Mouse (Mus musculus) MEL (cell line): Measurements from ENCODE around the gene Mrps18a. TPM values are rescaled to one million over a fixed set of nuclear protein-coding genes. Genes with fewer than 3 reads are reported as not detected.

Experiments used
- DNase-seq: peaks from one replicate; pipeline ENCODE4 v3.0.0; 2011; ENCODE audit warnings: low read depth, low spot score
- H3K27ac ChIP-seq: 2 replicates; pipeline ENCODE4 v1.5.1; 2012; ENCODE audit warnings: low read depth, mild to moderate bottlenecking, control low read depth, low read length, moderate library complexity; ENCODE audit not compliant: control insufficient read depth
- H3K27me3 ChIP-seq, 2 experiments: fragments of 150-350 bp in 1 of 2; sonication (generic) in 1 of 2; 2 replicates each; pipeline ENCODE4 v1.6.1; 2012; ENCODE audit warnings: low read length in 2 of 2, mild to moderate bottlenecking in 2 of 2, improper control_type of control experiment in 1 of 2, moderate library complexity in 1 of 2; ENCODE audit not compliant: insufficient read depth in 2 of 2, control insufficient read depth in 1 of 2
- H3K36me3 ChIP-seq, 2 experiments: 2 replicates each; pipeline ENCODE4 v1.6.1; 2012 to 2014; ENCODE audit warnings: low read length in 2 of 2, improper control_type of control experiment in 1 of 2, inconsistent platforms in 1 of 2, mild to moderate bottlenecking in 1 of 2; ENCODE audit not compliant: insufficient read depth in 2 of 2, control insufficient read depth in 1 of 2
- H3K4me1 ChIP-seq, 2 experiments: fragments of 150-350 bp in 1 of 2; sonication (generic) in 1 of 2; 2 replicates each; pipeline ENCODE4 v1.6.1; 2012; ENCODE audit warnings: low read length in 2 of 2, improper control_type of control experiment in 1 of 2, mild to moderate bottlenecking in 1 of 2; ENCODE audit not compliant: insufficient read depth in 2 of 2, control insufficient read depth in 1 of 2
- H3K4me3 ChIP-seq, 2 experiments: fragments of 150-350 bp in 1 of 2; sonication (generic) in 1 of 2; 2 replicates each; pipeline ENCODE4 v1.5.1; 2012; ENCODE audit warnings: low read depth in 2 of 2, low read length in 2 of 2, mild to moderate bottlenecking in 2 of 2, moderate library complexity in 2 of 2, control low read depth in 1 of 2, improper control_type of control experiment in 1 of 2; ENCODE audit not compliant: control insufficient read depth in 1 of 2, insufficient read depth in 1 of 2
- H3K79me2 ChIP-seq: 2 replicates; pipeline ENCODE4 v1.6.1; 2012; ENCODE audit warnings: mild to moderate bottlenecking, low read length, moderate library complexity; ENCODE audit not compliant: control insufficient read depth, poor library complexity, insufficient read depth
- H3K9ac ChIP-seq: 2 replicates; pipeline ENCODE4 v1.6.1; 2012; ENCODE audit warnings: low read depth, mild to moderate bottlenecking, control low read depth, low read length, moderate library complexity; ENCODE audit not compliant: control insufficient read depth, poor library complexity, severe bottlenecking
- H3K9me3 ChIP-seq: fragments of 150-350 bp; sonication (generic); replicated peaks from 2 replicates; pipeline ENCODE4 v1.6.1; 2012; ENCODE audit warnings: mild to moderate bottlenecking, low read length, improper control_type of control experiment, moderate library complexity; ENCODE audit not compliant: insufficient read depth
- BHLHE40 ChIP-seq: IDR thresholded peaks from 2 replicates; pipeline ENCODE4 v1.6.1; 2012; ENCODE audit warnings: low read depth, mild to moderate bottlenecking, inconsistent platforms, low read length, improper control_type of control experiment, borderline replicate concordance
- CHD1 ChIP-seq: IDR thresholded peaks from 2 replicates; pipeline ENCODE4 v1.6.1; 2012; ENCODE audit warnings: low read depth, mild to moderate bottlenecking, inconsistent platforms, low read length, improper control_type of control experiment
- CHD2 ChIP-seq: IDR thresholded peaks from 2 replicates; pipeline ENCODE4 v1.6.1; 2011; ENCODE audit warnings: low read length, improper control_type of control experiment
- CTCF ChIP-seq, 3 experiments: IDR thresholded peaks in 2 of 3; conservative IDR thresholded peaks in 1 of 3; 2 replicates each; pipeline ENCODE4 v1.5.1; 2011 to 2012; ENCODE audit warnings: low read length in 3 of 3, low read depth in 2 of 3, mild to moderate bottlenecking in 2 of 3, improper control_type of control experiment in 1 of 3, inconsistent platforms in 1 of 3, mixed read lengths in 1 of 3, moderate library complexity in 1 of 3; ENCODE audit not compliant: control insufficient read depth in 1 of 3, insufficient read depth in 1 of 3, poor library complexity in 1 of 3, severe bottlenecking in 1 of 3
- E2F4 ChIP-seq: IDR thresholded peaks from 2 replicates; pipeline ENCODE4 v1.6.1; 2011; ENCODE audit warnings: low read depth, low read length, improper control_type of control experiment, borderline replicate concordance
- ELF1 ChIP-seq: IDR thresholded peaks from 2 replicates; pipeline ENCODE4 v1.6.1; 2014; ENCODE audit warnings: low read depth, mild to moderate bottlenecking, inconsistent platforms, low read length, improper control_type of control experiment, moderate library complexity
- EP300 ChIP-seq, 2 experiments: IDR thresholded peaks; 2 replicates each; pipeline ENCODE4 v1.6.1; 2011; ENCODE audit warnings: improper control_type of control experiment in 2 of 2, low read length in 2 of 2, low read depth in 1 of 2, mild to moderate bottlenecking in 1 of 2
- ETS1 ChIP-seq: IDR thresholded peaks from 2 replicates; pipeline ENCODE4 v1.6.1; 2012; ENCODE audit warnings: low read depth, mild to moderate bottlenecking, inconsistent platforms, low read length, improper control_type of control experiment, moderate library complexity
- GABPA ChIP-seq: IDR thresholded peaks from 2 replicates; pipeline ENCODE4 v1.6.1; 2012; ENCODE audit warnings: low read depth, mild to moderate bottlenecking, inconsistent platforms, low read length, improper control_type of control experiment, moderate library complexity
- GATA1 ChIP-seq: IDR thresholded peaks from 2 replicates; pipeline ENCODE4 v1.6.1; 2011; ENCODE audit warnings: low read depth, low read length, improper control_type of control experiment
- HCFC1 ChIP-seq: IDR thresholded peaks from 2 replicates; pipeline ENCODE4 v1.6.1; 2012; ENCODE audit warnings: low read depth, mild to moderate bottlenecking, inconsistent platforms, low read length, improper control_type of control experiment, moderate library complexity
- JUND ChIP-seq: IDR thresholded peaks from 2 replicates; pipeline ENCODE4 v1.6.1; 2011; ENCODE audit warnings: low read depth, mild to moderate bottlenecking, improper control_type of control experiment, low read length
- KAT2A ChIP-seq: conservative IDR thresholded peaks from 2 replicates; pipeline ENCODE4 v1.6.1; 2012; ENCODE audit warnings: low read depth, low read length, improper control_type of control experiment, inconsistent platforms
- MAFK ChIP-seq: IDR thresholded peaks from 2 replicates; pipeline ENCODE4 v1.6.1; 2011; ENCODE audit warnings: low read depth, mild to moderate bottlenecking, low read length, improper control_type of control experiment, borderline replicate concordance
- MAX ChIP-seq: IDR thresholded peaks from 2 replicates; pipeline ENCODE4 v1.6.1; 2011; ENCODE audit warnings: low read length, improper control_type of control experiment
- MAZ ChIP-seq: IDR thresholded peaks from 2 replicates; pipeline ENCODE4 v1.6.1; 2012; ENCODE audit warnings: low read depth, mild to moderate bottlenecking, inconsistent platforms, low read length, improper control_type of control experiment
- MEF2A ChIP-seq: IDR thresholded peaks from 2 replicates; pipeline ENCODE4 v1.6.1; 2014; ENCODE audit warnings: low read depth, mild to moderate bottlenecking, inconsistent platforms, low read length, improper control_type of control experiment; ENCODE audit not compliant: poor library complexity, insufficient replicate concordance, severe bottlenecking; ENCODE audit errors: extremely low read depth
- MXI1 ChIP-seq: IDR thresholded peaks from 2 replicates; pipeline ENCODE4 v1.6.1; 2011; ENCODE audit warnings: mild to moderate bottlenecking, low read depth, low read length, improper control_type of control experiment
- MYC ChIP-seq: IDR thresholded peaks from 2 replicates; pipeline ENCODE4 v1.6.1; 2011; ENCODE audit warnings: low read depth, mild to moderate bottlenecking, low read length, improper control_type of control experiment, moderate library complexity
- NELFE ChIP-seq: IDR thresholded peaks from 2 replicates; pipeline ENCODE4 v1.6.1; 2011; ENCODE audit warnings: low read depth, low read length, improper control_type of control experiment
- NRF1 ChIP-seq: IDR thresholded peaks from 2 replicates; pipeline ENCODE4 v1.6.1; 2014; ENCODE audit warnings: low read depth, mild to moderate bottlenecking, inconsistent platforms, low read length, improper control_type of control experiment, moderate library complexity; ENCODE audit not compliant: poor library complexity, insufficient read depth, severe bottlenecking
- POLR2A ChIP-seq, 2 experiments: IDR thresholded peaks; 2 replicates each; pipeline ENCODE4 v1.6.1; 2011 to 2012; ENCODE audit warnings: low read length in 2 of 2, mild to moderate bottlenecking in 2 of 2, control low read depth in 1 of 2, improper control_type of control experiment in 1 of 2, low read depth in 1 of 2, moderate library complexity in 1 of 2; ENCODE audit not compliant: control insufficient read depth in 1 of 2, insufficient read depth in 1 of 2, poor library complexity in 1 of 2
- POLR2AphosphoS5 ChIP-seq: IDR thresholded peaks from 2 replicates; pipeline ENCODE4 v1.6.1; 2012; ENCODE audit warnings: low read depth, borderline replicate concordance, mild to moderate bottlenecking, inconsistent platforms, low read length, moderate library complexity, mixed read lengths
- RAD21 ChIP-seq: IDR thresholded peaks from 2 replicates; pipeline ENCODE4 v1.6.1; 2011; ENCODE audit warnings: mild to moderate bottlenecking, low read depth, low read length, improper control_type of control experiment
- RCOR1 ChIP-seq: IDR thresholded peaks from 2 replicates; pipeline ENCODE4 v1.6.1; 2012; ENCODE audit warnings: low read depth, mild to moderate bottlenecking, inconsistent platforms, low read length, improper control_type of control experiment
- TAL1 ChIP-seq: IDR thresholded peaks from 2 replicates; pipeline ENCODE4 v1.6.1; 2012; ENCODE audit warnings: mild to moderate bottlenecking, inconsistent platforms, low read length, moderate library complexity, mixed read lengths
- TBP ChIP-seq: IDR thresholded peaks from 2 replicates; pipeline ENCODE4 v1.8.0; 2011; ENCODE audit warnings: low read depth, low read length, improper control_type of control experiment
- TCF12 ChIP-seq: IDR thresholded peaks from 2 replicates; pipeline ENCODE4 v1.6.1; 2014; ENCODE audit warnings: low read depth, mild to moderate bottlenecking, inconsistent platforms, low read length, improper control_type of control experiment, moderate library complexity
- UBTF ChIP-seq: IDR thresholded peaks from 2 replicates; pipeline ENCODE4 v1.6.1; 2012; ENCODE audit warnings: low read depth, mild to moderate bottlenecking, inconsistent platforms, low read length, improper control_type of control experiment, moderate library complexity, borderline replicate concordance; ENCODE audit not compliant: insufficient read depth
- USF1 ChIP-seq: IDR thresholded peaks from 2 replicates; pipeline ENCODE4 v1.6.1; 2014; ENCODE audit warnings: low read depth, mild to moderate bottlenecking, inconsistent platforms, low read length, improper control_type of control experiment, moderate library complexity
- USF2 ChIP-seq, 2 experiments: IDR thresholded peaks; 2 replicates each; pipeline ENCODE4 v1.6.1; 2011 to 2012; ENCODE audit warnings: improper control_type of control experiment in 2 of 2, low read length in 2 of 2, borderline replicate concordance in 1 of 2, inconsistent platforms in 1 of 2, low read depth in 1 of 2, mild to moderate bottlenecking in 1 of 2; ENCODE audit not compliant: insufficient read depth in 1 of 2
- ZKSCAN1 ChIP-seq: IDR thresholded peaks from 2 replicates; pipeline ENCODE4 v1.6.1; 2012; ENCODE audit warnings: low read depth, mild to moderate bottlenecking, inconsistent platforms, low read length, improper control_type of control experiment, moderate library complexity
- ZNF384 ChIP-seq: IDR thresholded peaks from 2 replicates; pipeline ENCODE4 v1.6.1; 2012; ENCODE audit warnings: low read depth, mild to moderate bottlenecking, inconsistent platforms, low read length, improper control_type of control experiment
- polyA plus RNA-seq, 2 experiments: library from polyadenylated mRNA; stranded (reverse) in 1 of 2; unstranded in 1 of 2; fragments of >175 nt in 1 of 2; fragments of >200 nt in 1 of 2; gene quantifications; 2 replicates each; pipeline versions ENCODE4 v1.2.1 to v1.2.4; 2012; ENCODE audit warnings: low replicate concordance in 2 of 2, low read depth in 1 of 2; ENCODE audit not compliant: insufficient read length in 2 of 2, insufficient read depth in 1 of 2, missing spikeins in 1 of 2
- total RNA-seq: library from RNA; depleted of rRNA; stranded (reverse); fragments of 300-350 nt; gene quantifications from 2 replicates; pipeline ENCODE4 v1.2.3, GENCODE M21; 2012; rRNA removed

Gene Mrps18a
- total RNA-seq = 177 and 181 TPM in 2 replicates
- polyA plus RNA-seq = 100 to 1,000 TPM in 1 of 2 experiments, not detected in 1; 159 TPM

- Histone ChIP-seq H3K27ac (peak within 1 kb of the TSS; percentile 87), H3K9me3 (no peaks in the 10 kb centered on the region), H3K27me3 (no peaks in the 10 kb centered on the region; a peak in 1 of 4 replicates), H3K4me1 (peaks cover 4 to 12% of the 10 kb centered on the region in 2 experiments; a peak in 2 of 4 replicates), H3K4me3 (peak within 1 kb of the TSS; percentile 63 to 90), H3K9ac (peak within 1 kb of the TSS; percentile 96), H3K36me3 (peaks cover 0 to 8% of the 10 kb centered on the region in 2 experiments; a peak in 2 of 4 replicates), H3K79me2 (peaks cover 29% of the 10 kb centered on the region)
- DNase-seq = peak; percentile 92
- TF ChIP-seq BHLHE40 (no peak), USF1 (peak; percentile 93), ZKSCAN1 (no peak), MEF2A (no peak), TCF12 (peak; percentile 78), POLR2AphosphoS5 (no peak), TBP (peak; percentile 85), RCOR1 (no peak; the same call in 1 of the 2 replicates), KAT2A (peak; percentile 81; the same call in 1 of the 2 replicates), CTCF (IDR thresholded peaks at IDR 0.05 in 2 of 3, conservative IDR thresholded peaks at IDR 0.05 in 1 of 3; ENCODE audit: control insufficient read depth in 1 of 3, insufficient read depth in 1 of 3, low read depth in 2 of 3, low read length in 3 of 3, poor library complexity in 1 of 3, severe bottlenecking in 1 of 3) (peak in 1 of 3 experiments; percentile 37; a peak in 3 of 6 replicates), JUND (no peak), TAL1 (no peak), MYC (peak; percentile 93), POLR2A (IDR thresholded peaks at IDR 0.05; ENCODE audit: control insufficient read depth in 1 of 2, insufficient read depth in 1 of 2, low read depth in 1 of 2, low read length in 2 of 2, poor library complexity in 1 of 2) (peak; percentile 90 to 98), EP300 (IDR thresholded peaks at IDR 0.05; ENCODE audit: low read depth in 1 of 2, low read length in 2 of 2) (peak in 1 of 2 experiments; percentile 19; a peak in 1 of 4 replicates), MXI1 (peak; percentile 97), CHD2 (peak; percentile 20; the same call in 1 of the 2 replicates), CHD1 (no peak), HCFC1 (peak; percentile 95), ETS1 (0 out of 2 replicates have a peak, but pooled peaks have one; percentile 19), RAD21 (no peak; the same call in 1 of the 2 replicates), ELF1 (peak; percentile 85), NELFE (peak; percentile 97), NRF1 (peak; percentile 81), GABPA (no peak), GATA1 (no peak), MAZ (peak; percentile 79; the same call in 1 of the 2 replicates), UBTF (no peak), MAX (peak; percentile 90), E2F4 (no peak), MAFK (no peak), ZNF384 (no peak), USF2 (IDR thresholded peaks at IDR 0.05; ENCODE audit: borderline replicate concordance in 1 of 2, insufficient read depth in 1 of 2, low read depth in 1 of 2, low read length in 2 of 2) (0 out of 4 replicates have a peak, but pooled peaks of 1 of the 2 experiments have one; percentile 40)
Observed at GRCm38 (mm10) chr17:46110402-46111289, at the start of gene Mrps18a. Gene Mrps18a (plus strand): TSS chr17:46110986.
